Mouse (Mus musculus): Measurements from ENCODE around the gene Hoxb13. TPM values are rescaled to one million over a fixed set of nuclear protein-coding genes. Genes with fewer than 3 reads are reported as not detected.
A peak's percentile ranks its signal among the peaks of the same experiment; 100 is the strongest.

The Hoxb13 gene
- polyA plus RNA-seq, 1 experiment from 2014 or later, result 0.08 TPM

- H3K36me3 ChIP-seq (ENCODE audit: control insufficient read depth, insufficient read depth), result no peaks in the 10 kb centered on the region
- no peak overlapping the region for H3K27ac ChIP-seq (ENCODE audit: low read length)
- H3K4me3 ChIP-seq (ENCODE audit: low read length), result no peak overlapping the region
- peaks cover 93% of the 10 kb centered on the region for H3K27me3 ChIP-seq (ENCODE audit: control insufficient read depth, insufficient read depth, low read length)
- no peak overlapping the region for H3K9ac ChIP-seq (ENCODE audit: low read length)
- H3K9me3 ChIP-seq (replicated peaks; ENCODE audit: control insufficient read depth, low read length), result 0 out of 2 replicates have a peak, but pooled peaks cover 4% of the 10 kb centered on the region
- no peak for ATAC-seq (replicated peaks; ENCODE audit: extremely low read depth, insufficient read depth, low FRiP score)
- WGBS, result under 1% methylated on average over 6 of the region's 6 CpGs
- H3K4me2 ChIP-seq (ENCODE audit: low read depth, low read length), result no peak overlapping the region
- H3K4me1 ChIP-seq (ENCODE audit: control insufficient read depth, insufficient read depth, low read length), result no peaks in the 10 kb centered on the region
Measured at GRCm38 (mm10) chr11:96178911-96179503, 15.1 kb upstream of the Hoxb13 start.

DNA sequence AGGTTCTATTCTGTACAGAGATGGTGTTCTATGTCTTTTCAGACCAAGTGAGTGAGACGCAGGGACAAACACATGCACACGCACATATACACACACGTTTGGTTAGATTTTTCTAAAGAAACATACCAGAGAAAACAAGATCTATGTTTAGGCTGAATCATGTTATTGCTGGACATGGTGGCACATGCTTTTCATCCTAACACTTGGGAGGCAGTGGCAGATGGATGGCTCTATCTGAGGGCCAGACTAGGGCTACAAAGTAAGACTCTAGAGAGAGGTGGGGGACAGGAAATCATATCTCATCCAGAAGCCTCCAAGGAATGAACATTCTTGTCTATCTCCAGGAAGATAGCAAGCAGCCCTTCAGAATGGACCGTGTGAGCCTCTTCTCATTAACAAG is 13.1 kb upstream of the Hoxb13 start:
- Histone ChIP-seq H3K27ac (ENCODE audit: low read length) (no peak overlapping the region), H3K27me3 (ENCODE audit: control insufficient read depth, insufficient read depth, low read length) (peaks cover 86% of the 10 kb centered on the region), H3K9me3 (replicated peaks; ENCODE audit: control insufficient read depth, low read length) (0 out of 2 replicates have a peak, but pooled peaks cover 4% of the 10 kb centered on the region), H3K9ac (ENCODE audit: low read length) (no peak overlapping the region), H3K4me1 (ENCODE audit: control insufficient read depth, insufficient read depth, low read length) (no peaks in the 10 kb centered on the region), H3K36me3 (ENCODE audit: control insufficient read depth, insufficient read depth) (no peaks in the 10 kb centered on the region), H3K4me2 (ENCODE audit: low read depth, low read length) (no peak overlapping the region), H3K4me3 (ENCODE audit: low read length) (no peak overlapping the region)
- no peak for ATAC-seq (replicated peaks; ENCODE audit: extremely low read depth, insufficient read depth, low FRiP score)
- 18% methylated on average over 4 of the region's 4 CpGs for WGBS

DNA sequence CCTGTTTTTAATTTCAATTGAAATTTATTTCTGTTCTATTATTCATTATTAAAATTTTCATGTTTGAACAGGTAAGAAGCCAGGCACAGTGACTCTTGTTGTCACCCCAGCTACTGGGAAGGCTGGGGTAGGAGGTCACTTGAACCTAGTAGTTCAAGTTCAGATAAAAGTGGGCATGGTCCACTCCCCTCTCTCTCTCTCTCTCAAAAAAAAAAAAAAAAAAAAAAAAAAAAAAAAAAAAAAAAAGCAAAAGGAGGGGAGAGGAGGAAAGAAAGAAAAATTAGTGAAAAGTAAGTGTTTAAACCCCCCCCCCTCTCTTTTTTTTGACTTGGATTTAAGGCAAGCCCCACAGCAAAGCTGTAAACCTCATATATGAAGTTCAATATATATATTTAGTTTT is 9.9 kb upstream of the Hoxb13 start:
- no peak overlapping the region for H3K9ac ChIP-seq (ENCODE audit: low read length)
- no peak overlapping the region for H3K27ac ChIP-seq (ENCODE audit: low read length)
- H3K4me2 ChIP-seq (ENCODE audit: low read depth, low read length), result no peak overlapping the region
- H3K4me3 ChIP-seq (ENCODE audit: low read length), result no peak overlapping the region
- no peaks in the 10 kb centered on the region for H3K4me1 ChIP-seq (ENCODE audit: control insufficient read depth, insufficient read depth, low read length)
- H3K27me3 ChIP-seq (ENCODE audit: control insufficient read depth, insufficient read depth, low read length), result peaks cover 89% of the 10 kb centered on the region
- 0 out of 2 replicates have a peak, but pooled peaks cover 4% of the 10 kb centered on the region for H3K9me3 ChIP-seq (replicated peaks; ENCODE audit: control insufficient read depth, low read length)
- no peak for ATAC-seq (replicated peaks; ENCODE audit: extremely low read depth, insufficient read depth, low FRiP score)
- no peaks in the 10 kb centered on the region for H3K36me3 ChIP-seq (ENCODE audit: control insufficient read depth, insufficient read depth)

DNA sequence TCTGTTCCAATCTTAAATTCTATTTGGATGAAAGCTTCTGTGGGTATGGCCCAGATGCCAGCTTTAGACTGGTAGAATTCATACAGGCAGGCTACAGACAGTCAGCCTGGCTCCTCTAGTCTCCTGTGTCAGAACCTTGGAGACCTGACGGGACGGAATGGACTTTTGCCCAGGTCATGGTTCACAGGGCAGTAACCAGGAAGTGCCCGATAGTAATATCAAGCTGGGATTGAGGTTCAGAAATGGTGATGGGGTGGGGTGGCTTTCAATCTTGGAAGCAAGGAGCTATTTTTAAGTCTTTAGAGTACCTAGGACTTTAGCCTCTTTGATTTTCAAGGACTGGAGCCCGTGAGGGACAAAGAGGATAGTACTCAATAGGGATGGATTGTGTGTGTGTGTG is 6.8 kb upstream of the Hoxb13 start:
- 0 out of 2 replicates have a peak, but pooled peaks cover 4% of the 10 kb centered on the region for H3K9me3 ChIP-seq (replicated peaks; ENCODE audit: control insufficient read depth, low read length)
- no peak for ATAC-seq (replicated peaks; ENCODE audit: extremely low read depth, insufficient read depth, low FRiP score)
- H3K4me1 ChIP-seq (ENCODE audit: control insufficient read depth, insufficient read depth, low read length), result no peaks in the 10 kb centered on the region
- WGBS, result 19% methylated on average over 4 of the region's 4 CpGs
- no peaks in the 10 kb centered on the region for H3K36me3 ChIP-seq (ENCODE audit: control insufficient read depth, insufficient read depth)
- H3K27me3 ChIP-seq (ENCODE audit: control insufficient read depth, insufficient read depth, low read length), result peaks cover 89% of the 10 kb centered on the region
- H3K27ac ChIP-seq (ENCODE audit: low read length), result no peak overlapping the region
- no peak overlapping the region for H3K9ac ChIP-seq (ENCODE audit: low read length)
- no peak overlapping the region for H3K4me2 ChIP-seq (ENCODE audit: low read depth, low read length)
- no peak overlapping the region for H3K4me3 ChIP-seq (ENCODE audit: low read length)

DNA sequence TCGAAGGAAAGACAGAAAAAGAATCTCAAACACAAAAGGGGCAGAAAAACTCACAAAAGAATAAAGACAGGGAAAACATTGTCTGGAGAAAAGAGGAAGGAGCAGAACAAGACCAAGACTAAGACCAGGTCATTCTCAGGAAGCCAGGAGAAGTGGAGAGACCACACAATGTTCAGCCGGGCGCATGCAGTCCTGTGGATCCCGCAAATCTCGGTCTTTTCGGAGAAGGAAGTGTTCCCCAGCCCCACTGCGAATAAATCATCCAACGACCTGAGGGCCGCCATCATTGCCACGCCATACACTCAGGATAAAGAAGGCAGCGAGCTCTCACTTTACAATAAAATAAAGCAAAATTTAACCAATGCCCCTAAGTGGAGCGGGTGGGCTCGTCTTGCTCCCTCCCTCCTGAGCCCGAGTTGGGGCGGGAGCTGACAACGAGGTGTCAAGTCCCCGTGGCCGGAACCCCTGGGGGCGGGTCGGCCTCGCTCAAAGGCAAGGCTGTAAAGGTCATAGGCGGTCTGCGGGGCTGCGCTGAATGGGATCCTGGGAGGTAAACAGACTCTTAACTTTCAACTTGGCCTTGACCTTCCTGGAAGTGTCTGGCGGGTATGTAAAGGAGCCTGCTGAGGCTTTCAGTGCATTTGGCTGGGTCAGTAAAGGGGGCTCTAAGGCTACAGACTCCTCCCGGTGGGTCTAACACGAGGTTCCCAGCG is 4.2 kb upstream of the Hoxb13 start:
- Histone ChIP-seq H3K27me3 (ENCODE audit: control insufficient read depth, insufficient read depth, low read length) (peaks cover 95% of the 10 kb centered on the region), H3K27ac (ENCODE audit: low read length) (no peak overlapping the region), H3K4me2 (ENCODE audit: low read depth, low read length) (no peak overlapping the region), H3K4me1 (ENCODE audit: control insufficient read depth, insufficient read depth, low read length) (no peaks in the 10 kb centered on the region), H3K9me3 (replicated peaks; ENCODE audit: control insufficient read depth, low read length) (no peaks in the 10 kb centered on the region), H3K36me3 (ENCODE audit: control insufficient read depth, insufficient read depth) (no peaks in the 10 kb centered on the region), H3K9ac (ENCODE audit: low read length) (no peak overlapping the region), H3K4me3 (ENCODE audit: low read length) (no peak overlapping the region)
- ATAC-seq (replicated peaks; ENCODE audit: extremely low read depth, insufficient read depth, low FRiP score), result no peak
- WGBS, result 2% methylated on average over 27 of the region's 28 CpGs

GRCm38 (mm10) chr11:96191132-96191531 is 3.0 kb upstream of the Hoxb13 start:
- WGBS, result 3% methylated on average over 5 of the region's 5 CpGs

DNA sequence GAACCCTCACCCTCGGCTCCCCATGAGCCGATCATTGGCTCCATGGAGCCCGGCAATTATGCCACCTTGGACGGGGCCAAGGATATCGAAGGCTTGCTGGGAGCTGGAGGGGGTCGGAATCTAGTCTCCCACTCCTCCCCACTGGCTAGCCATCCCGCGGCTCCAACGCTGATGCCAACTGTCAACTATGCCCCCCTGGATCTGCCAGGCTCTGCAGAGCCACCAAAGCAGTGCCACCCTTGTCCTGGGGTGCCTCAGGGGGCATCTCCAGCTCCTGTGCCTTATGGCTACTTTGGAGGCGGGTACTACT is 240 bp downstream of the Hoxb13 start:
- WGBS, result 1% methylated on average over 10 of the region's 10 CpGs
- Histone ChIP-seq H3K9ac (ENCODE audit: low read length) (no peak overlapping the region), H3K9me3 (replicated peaks; ENCODE audit: control insufficient read depth, low read length) (no peaks in the 10 kb centered on the region), H3K4me1 (ENCODE audit: control insufficient read depth, insufficient read depth, low read length) (no peaks in the 10 kb centered on the region), H3K4me3 (ENCODE audit: low read length) (0 out of 2 replicates have a peak overlapping the region, but pooled peaks have one; percentile 11), H3K27me3 (ENCODE audit: control insufficient read depth, insufficient read depth, low read length) (peaks cover 98% of the 10 kb centered on the region), H3K27ac (ENCODE audit: low read length) (no peak overlapping the region), H3K36me3 (ENCODE audit: control insufficient read depth, insufficient read depth) (no peaks in the 10 kb centered on the region), H3K4me2 (ENCODE audit: low read depth, low read length) (no peak overlapping the region)
- ATAC-seq (replicated peaks; ENCODE audit: extremely low read depth, insufficient read depth, low FRiP score), result no peak

More at GRCm38 (mm10) chr11:96191132-96191531, 3.0 kb upstream of the Hoxb13 start:
- Histone ChIP-seq H3K36me3 (ENCODE audit: control insufficient read depth, insufficient read depth) (no peaks in the 10 kb centered on the region), H3K4me2 (ENCODE audit: low read depth, low read length) (no peak overlapping the region), H3K9me3 (replicated peaks; ENCODE audit: control insufficient read depth, low read length) (no peaks in the 10 kb centered on the region), H3K9ac (ENCODE audit: low read length) (no peak overlapping the region), H3K4me1 (ENCODE audit: control insufficient read depth, insufficient read depth, low read length) (no peaks in the 10 kb centered on the region), H3K27ac (ENCODE audit: low read length) (no peak overlapping the region), H3K4me3 (ENCODE audit: low read length) (no peak overlapping the region), H3K27me3 (ENCODE audit: control insufficient read depth, insufficient read depth, low read length) (peaks cover 97% of the 10 kb centered on the region)
- ATAC-seq (replicated peaks; ENCODE audit: extremely low read depth, insufficient read depth, low FRiP score), result no peak

DNA sequence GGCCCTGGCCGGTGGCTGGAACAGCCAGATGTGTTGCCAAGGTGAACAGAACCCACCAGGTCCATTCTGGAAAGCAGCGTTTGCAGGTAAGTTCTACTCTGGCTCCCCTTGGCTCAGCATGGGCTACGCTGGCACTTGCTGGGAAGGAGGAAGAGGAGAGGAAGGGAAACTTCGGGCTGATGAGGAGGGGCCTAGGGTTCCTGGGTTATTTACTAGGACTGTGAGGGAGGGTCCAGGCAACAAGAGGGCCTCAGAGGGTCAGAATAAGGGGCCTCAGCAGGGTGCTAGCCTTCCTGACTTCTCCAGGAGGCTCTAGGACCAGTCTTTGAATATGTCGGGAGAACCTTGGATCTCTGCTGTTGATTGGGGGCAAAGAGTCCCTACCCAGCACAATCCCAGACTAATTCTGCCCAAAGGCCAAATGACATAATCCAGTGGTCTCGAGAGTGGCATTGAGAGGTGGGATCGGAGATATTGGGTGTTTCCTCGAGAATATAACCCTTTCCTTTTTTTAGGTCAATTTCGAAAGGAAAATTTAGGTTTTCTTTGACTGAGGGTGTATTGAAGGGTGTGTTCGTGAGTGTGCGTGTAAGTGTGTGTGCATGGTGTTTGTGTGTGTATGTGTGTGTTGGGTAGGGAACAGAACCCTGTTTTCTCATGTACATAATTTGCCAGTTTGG is 985 bp downstream of the Hoxb13 start:
- Histone ChIP-seq H3K4me1 (ENCODE audit: control insufficient read depth, insufficient read depth, low read length) (no peaks in the 10 kb centered on the region), H3K9ac (ENCODE audit: low read length) (no peak overlapping the region), H3K9me3 (replicated peaks; ENCODE audit: control insufficient read depth, low read length) (no peaks in the 10 kb centered on the region), H3K4me3 (ENCODE audit: low read length) (no peak overlapping the region), H3K27ac (ENCODE audit: low read length) (no peak overlapping the region), H3K4me2 (ENCODE audit: low read depth, low read length) (no peak overlapping the region), H3K36me3 (ENCODE audit: control insufficient read depth, insufficient read depth) (no peaks in the 10 kb centered on the region), H3K27me3 (ENCODE audit: control insufficient read depth, insufficient read depth, low read length) (peaks cover 100% of the 10 kb centered on the region)
- no peak for ATAC-seq (replicated peaks; ENCODE audit: extremely low read depth, insufficient read depth, low FRiP score)
- WGBS, result 11% methylated on average over 11 of the region's 11 CpGs

DNA sequence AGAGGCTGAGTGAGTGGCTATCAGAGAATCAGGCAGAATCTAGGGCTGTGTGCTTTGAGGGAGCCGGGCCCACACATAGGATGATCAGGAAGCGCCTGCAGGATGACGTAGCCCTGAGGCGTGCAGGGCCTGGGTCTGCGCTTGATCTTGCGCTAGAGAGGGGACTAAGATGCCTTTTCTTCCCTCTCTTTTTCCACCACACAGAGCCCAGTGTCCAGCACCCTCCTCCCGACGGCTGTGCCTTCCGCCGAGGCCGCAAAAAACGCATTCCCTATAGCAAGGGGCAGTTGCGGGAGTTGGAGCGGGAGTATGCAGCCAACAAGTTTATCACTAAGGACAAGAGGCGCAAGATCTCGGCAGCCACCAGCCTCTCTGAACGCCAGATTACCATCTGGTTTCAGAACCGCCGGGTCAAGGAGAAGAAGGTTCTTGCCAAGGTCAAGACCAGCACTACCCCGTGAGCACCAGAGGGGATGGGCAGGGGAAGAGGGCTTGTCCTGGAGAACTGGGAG is 1.7 kb downstream of the Hoxb13 start:
- no peak for ATAC-seq (replicated peaks; ENCODE audit: extremely low read depth, insufficient read depth, low FRiP score)
- H3K4me2 ChIP-seq (ENCODE audit: low read depth, low read length), result no peak overlapping the region
- no peak overlapping the region for H3K9ac ChIP-seq (ENCODE audit: low read length)
- no peak overlapping the region for H3K27ac ChIP-seq (ENCODE audit: low read length)
- no peaks in the 10 kb centered on the region for H3K9me3 ChIP-seq (replicated peaks; ENCODE audit: control insufficient read depth, low read length)
- no peaks in the 10 kb centered on the region for H3K36me3 ChIP-seq (ENCODE audit: control insufficient read depth, insufficient read depth)
- H3K4me1 ChIP-seq (ENCODE audit: control insufficient read depth, insufficient read depth, low read length), result no peaks in the 10 kb centered on the region
- H3K4me3 ChIP-seq (ENCODE audit: low read length), result no peak overlapping the region
- 2% methylated on average over 20 of the region's 20 CpGs for WGBS
- peaks cover 100% of the 10 kb centered on the region for H3K27me3 ChIP-seq (ENCODE audit: control insufficient read depth, insufficient read depth, low read length)

All from heart, embryonic 16.5 days (tissue).